Mouse (Mus musculus): ENCODE results near the gene Cntrob. TPM values are rescaled to one million over a fixed set of nuclear protein-coding genes. Genes with fewer than 3 reads are reported as not detected.

Gene Cntrob
- polyA plus RNA-seq, 1 experiment from 2014 or later: 32.1 TPM

DNA sequence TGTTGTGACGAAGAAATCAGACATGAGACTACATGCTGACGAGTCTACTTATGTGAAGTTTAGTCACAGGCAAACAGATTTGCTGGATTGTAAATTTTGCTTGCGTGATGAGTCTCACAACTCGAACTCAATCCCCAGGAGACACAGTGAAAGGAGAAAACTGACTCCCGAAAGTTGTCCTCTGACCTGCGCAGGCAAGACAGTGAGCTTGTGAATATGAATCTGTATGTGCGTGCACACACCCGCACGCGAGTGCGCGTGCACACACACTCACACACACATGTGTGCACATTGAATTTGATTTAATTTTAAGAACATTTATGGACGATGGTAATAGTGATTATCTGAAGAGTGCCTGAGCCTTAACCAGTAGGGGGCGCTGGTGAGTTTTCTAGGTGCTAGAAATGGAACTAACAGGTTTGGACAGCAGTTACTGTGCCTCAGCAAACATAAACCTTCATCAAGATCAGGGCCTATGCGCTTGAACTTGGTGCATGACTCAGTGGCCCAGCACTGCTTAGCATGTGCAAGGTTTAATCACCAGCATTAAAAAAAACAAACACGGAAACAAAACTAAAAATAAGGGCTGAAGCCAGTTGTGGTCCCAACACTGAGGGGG is 51.3 kb downstream of the Cntrob start:
- Histone ChIP-seq H3K4me2 (ENCODE audit: low read depth, low read length, severe bottlenecking) (no peak overlapping the region), H3K27me3 (ENCODE audit: control insufficient read depth, insufficient read depth, low read length) (no peaks in the 10 kb centered on the region), H3K27ac (ENCODE audit: low read depth, low read length) (no peak overlapping the region), H3K9ac (ENCODE audit: low read length) (no peak overlapping the region), H3K36me3 (ENCODE audit: control insufficient read depth, insufficient read depth, low read length) (no peaks in the 10 kb centered on the region), H3K9me3 (ENCODE audit: control insufficient read depth, low read length) (no peaks in the 10 kb centered on the region), H3K4me3 (ENCODE audit: low read depth, low read length) (no peak overlapping the region), H3K4me1 (replicated peaks; ENCODE audit: control insufficient read depth, insufficient read depth, low read length) (no peaks in the 10 kb centered on the region)
- DNase-seq (ENCODE audit: low spot score) (peak; percentile 89), ATAC-seq (replicated peaks; ENCODE audit: low FRiP score) (no peak)
- 40% methylated on average over 16 of the region's 16 CpGs for WGBS

DNA sequence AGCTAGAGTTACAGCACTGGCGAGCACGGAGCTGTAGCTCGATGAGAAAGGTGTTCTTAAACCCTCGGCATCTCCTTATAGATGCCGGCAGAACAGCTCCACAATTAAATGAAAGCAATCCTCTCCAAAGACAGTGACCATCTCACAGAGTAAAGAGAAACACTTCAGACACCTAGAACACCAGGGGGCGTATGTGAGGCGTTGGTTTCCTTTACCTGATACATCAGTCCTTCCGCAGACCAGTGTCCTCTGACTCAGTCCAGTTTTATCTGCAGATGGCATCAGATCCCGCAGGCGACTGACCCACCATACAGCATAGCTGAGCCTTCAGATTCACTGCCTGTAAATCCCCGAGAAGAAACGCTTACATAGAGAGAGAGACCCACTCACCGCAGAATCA is 54.0 kb downstream of the Cntrob start:
- Histone ChIP-seq H3K27ac (ENCODE audit: low read depth, low read length) (no peak overlapping the region), H3K4me2 (ENCODE audit: low read depth, low read length, severe bottlenecking) (no peak overlapping the region), H3K27me3 (ENCODE audit: control insufficient read depth, insufficient read depth, low read length) (no peaks in the 10 kb centered on the region), H3K4me1 (replicated peaks; ENCODE audit: control insufficient read depth, insufficient read depth, low read length) (0 out of 2 replicates have a peak, but pooled peaks cover 2% of the 10 kb centered on the region), H3K36me3 (ENCODE audit: control insufficient read depth, insufficient read depth, low read length) (no peaks in the 10 kb centered on the region), H3K9ac (ENCODE audit: low read length) (no peak overlapping the region), H3K4me3 (ENCODE audit: low read depth, low read length) (no peak overlapping the region), H3K9me3 (ENCODE audit: control insufficient read depth, low read length) (no peaks in the 10 kb centered on the region)
- DNase-seq (ENCODE audit: low spot score) (peak; percentile 78), ATAC-seq (replicated peaks; ENCODE audit: low FRiP score) (no peak)
- WGBS: 24% methylated on average over 13 of the region's 13 CpGs

DNA sequence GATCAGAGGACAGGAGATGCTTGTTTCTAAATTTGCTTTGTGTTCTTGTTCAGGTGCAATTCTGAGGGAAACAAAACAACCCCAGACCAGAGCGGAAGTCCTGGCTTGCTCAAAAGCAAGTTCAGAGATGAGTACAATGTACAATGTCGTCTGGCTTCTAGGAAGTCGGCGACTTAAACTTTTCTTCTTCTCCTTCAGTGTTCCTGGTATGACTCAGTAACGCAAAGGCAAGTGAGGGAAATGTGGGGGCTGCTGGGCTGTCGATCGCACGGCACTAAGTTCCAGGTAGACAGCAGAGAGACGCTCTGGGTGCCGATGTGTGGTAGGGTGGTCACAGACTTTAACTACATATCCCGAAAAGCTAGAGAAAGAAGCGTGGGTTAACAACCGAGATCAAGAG is 55.5 kb downstream of the Cntrob start:
- 88% methylated on average over 13 of the region's 13 CpGs for WGBS
- Histone ChIP-seq H3K4me2 (ENCODE audit: low read depth, low read length, severe bottlenecking) (no peak overlapping the region), H3K9ac (ENCODE audit: low read length) (peak overlapping the region; percentile 8; the same call in 1 of the 2 replicates), H3K4me3 (ENCODE audit: low read depth, low read length) (no peak overlapping the region), H3K27ac (ENCODE audit: low read depth, low read length) (no peak overlapping the region), H3K27me3 (ENCODE audit: control insufficient read depth, insufficient read depth, low read length) (no peaks in the 10 kb centered on the region), H3K9me3 (ENCODE audit: control insufficient read depth, low read length) (no peaks in the 10 kb centered on the region), H3K36me3 (ENCODE audit: control insufficient read depth, insufficient read depth, low read length) (no peaks in the 10 kb centered on the region), H3K4me1 (replicated peaks; ENCODE audit: control insufficient read depth, insufficient read depth, low read length) (0 out of 2 replicates have a peak, but pooled peaks cover 2% of the 10 kb centered on the region)
- ATAC-seq (replicated peaks; ENCODE audit: low FRiP score) (no peak), DNase-seq (ENCODE audit: low spot score) (no peak)

DNA sequence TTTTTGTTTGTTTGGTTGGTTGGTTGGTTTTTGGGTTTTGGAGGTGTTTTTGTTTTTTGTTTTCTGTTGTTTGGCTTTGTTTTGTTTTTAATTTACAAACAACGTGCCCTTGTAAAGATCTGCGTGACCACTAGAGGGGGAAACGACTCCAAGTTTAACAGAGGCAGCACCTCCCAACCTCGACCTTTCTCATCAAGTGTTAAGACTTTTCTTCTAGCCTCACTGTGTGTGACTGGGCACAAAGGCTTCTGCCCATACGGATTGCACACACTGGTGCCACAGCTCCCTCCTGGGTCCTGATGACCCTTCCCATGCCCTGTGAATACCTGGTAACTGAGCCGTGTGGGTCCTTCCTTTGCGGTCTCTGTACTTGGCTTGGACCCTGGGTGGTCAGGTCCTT is 56.2 kb downstream of the Cntrob start:
- Histone ChIP-seq H3K27me3 (ENCODE audit: control insufficient read depth, insufficient read depth, low read length) (no peaks in the 10 kb centered on the region), H3K27ac (ENCODE audit: low read depth, low read length) (no peak overlapping the region), H3K9ac (ENCODE audit: low read length) (no peak overlapping the region), H3K36me3 (ENCODE audit: control insufficient read depth, insufficient read depth, low read length) (no peaks in the 10 kb centered on the region), H3K4me2 (ENCODE audit: low read depth, low read length, severe bottlenecking) (no peak overlapping the region), H3K9me3 (ENCODE audit: control insufficient read depth, low read length) (no peaks in the 10 kb centered on the region), H3K4me3 (ENCODE audit: low read depth, low read length) (no peak overlapping the region), H3K4me1 (replicated peaks; ENCODE audit: control insufficient read depth, insufficient read depth, low read length) (0 out of 2 replicates have a peak, but pooled peaks cover 2% of the 10 kb centered on the region)
- ATAC-seq (replicated peaks; ENCODE audit: low FRiP score): no peak
- WGBS: 30% methylated on average over 7 of the region's 7 CpGs
- DNase-seq (ENCODE audit: low spot score): peak; percentile 61

GRCm38 (mm10) chr11:69266253-69266652 is 57.3 kb downstream of the Cntrob start:
- no peak for ATAC-seq (replicated peaks; ENCODE audit: low FRiP score)
- H3K36me3 ChIP-seq (ENCODE audit: control insufficient read depth, insufficient read depth, low read length): no peaks in the 10 kb centered on the region
- no peak overlapping the region for H3K27ac ChIP-seq (ENCODE audit: low read depth, low read length)
- DNase-seq (ENCODE audit: low spot score): no peak
- H3K4me2 ChIP-seq (ENCODE audit: low read depth, low read length, severe bottlenecking): no peak overlapping the region
- no peaks in the 10 kb centered on the region for H3K27me3 ChIP-seq (ENCODE audit: control insufficient read depth, insufficient read depth, low read length)
- no peak overlapping the region for H3K9ac ChIP-seq (ENCODE audit: low read length)
- H3K9me3 ChIP-seq (ENCODE audit: control insufficient read depth, low read length): no peaks in the 10 kb centered on the region
- H3K4me3 ChIP-seq (ENCODE audit: low read depth, low read length): no peak overlapping the region
- WGBS: 26% methylated on average over 10 of the region's 10 CpGs
- 0 out of 2 replicates have a peak, but pooled peaks cover 2% of the 10 kb centered on the region for H3K4me1 ChIP-seq (replicated peaks; ENCODE audit: control insufficient read depth, insufficient read depth, low read length)

DNA sequence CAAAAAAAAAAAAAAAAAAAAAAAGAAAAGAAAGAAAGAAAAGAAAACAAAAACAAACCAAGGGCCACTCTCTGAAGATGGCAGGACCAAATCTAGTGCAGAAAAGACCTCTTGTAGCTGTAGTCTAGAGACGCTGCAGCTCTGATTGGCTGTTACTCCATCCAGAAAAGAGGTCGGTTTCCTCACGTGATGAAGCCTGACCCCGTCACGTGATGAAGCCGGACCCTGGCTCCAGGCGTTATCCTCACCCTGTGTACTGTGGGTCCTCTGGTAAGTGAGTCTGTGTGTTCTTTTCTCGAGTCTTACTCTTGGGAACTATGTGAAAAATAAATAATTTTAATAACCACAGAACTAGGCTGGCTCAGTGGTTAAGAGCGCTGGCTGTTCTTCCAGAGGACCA is 58.2 kb downstream of the Cntrob start:
- Histone ChIP-seq H3K9ac (ENCODE audit: low read length) (no peak overlapping the region), H3K27me3 (ENCODE audit: control insufficient read depth, insufficient read depth, low read length) (no peaks in the 10 kb centered on the region), H3K4me3 (ENCODE audit: low read depth, low read length) (no peak overlapping the region), H3K9me3 (ENCODE audit: control insufficient read depth, low read length) (no peaks in the 10 kb centered on the region), H3K4me1 (replicated peaks; ENCODE audit: control insufficient read depth, insufficient read depth, low read length) (0 out of 2 replicates have a peak, but pooled peaks cover 2% of the 10 kb centered on the region), H3K36me3 (ENCODE audit: control insufficient read depth, insufficient read depth, low read length) (no peaks in the 10 kb centered on the region), H3K27ac (ENCODE audit: low read depth, low read length) (no peak overlapping the region), H3K4me2 (ENCODE audit: low read depth, low read length, severe bottlenecking) (no peak overlapping the region)
- no peak for ATAC-seq (replicated peaks; ENCODE audit: low FRiP score)
- DNase-seq (ENCODE audit: low spot score): no peak
- 76% methylated on average over 9 of the region's 9 CpGs for WGBS

GRCm38 (mm10) chr11:69264276-69264675 is 59.3 kb downstream of the Cntrob start:
- H3K4me3 ChIP-seq (ENCODE audit: low read depth, low read length): no peak overlapping the region
- H3K27ac ChIP-seq (ENCODE audit: low read depth, low read length): no peak overlapping the region
- no peak for ATAC-seq (replicated peaks; ENCODE audit: low FRiP score)
- H3K9ac ChIP-seq (ENCODE audit: low read length): no peak overlapping the region
- no peaks in the 10 kb centered on the region for H3K9me3 ChIP-seq (ENCODE audit: control insufficient read depth, low read length)
- 0 out of 2 replicates have a peak, but pooled peaks cover 2% of the 10 kb centered on the region for H3K4me1 ChIP-seq (replicated peaks; ENCODE audit: control insufficient read depth, insufficient read depth, low read length)
- no peak overlapping the region for H3K4me2 ChIP-seq (ENCODE audit: low read depth, low read length, severe bottlenecking)
- DNase-seq (ENCODE audit: low spot score): no peak
- no peaks in the 10 kb centered on the region for H3K27me3 ChIP-seq (ENCODE audit: control insufficient read depth, insufficient read depth, low read length)
- H3K36me3 ChIP-seq (ENCODE audit: control insufficient read depth, insufficient read depth, low read length): no peaks in the 10 kb centered on the region
- 73% methylated on average over 2 of the region's 2 CpGs for WGBS

DNA sequence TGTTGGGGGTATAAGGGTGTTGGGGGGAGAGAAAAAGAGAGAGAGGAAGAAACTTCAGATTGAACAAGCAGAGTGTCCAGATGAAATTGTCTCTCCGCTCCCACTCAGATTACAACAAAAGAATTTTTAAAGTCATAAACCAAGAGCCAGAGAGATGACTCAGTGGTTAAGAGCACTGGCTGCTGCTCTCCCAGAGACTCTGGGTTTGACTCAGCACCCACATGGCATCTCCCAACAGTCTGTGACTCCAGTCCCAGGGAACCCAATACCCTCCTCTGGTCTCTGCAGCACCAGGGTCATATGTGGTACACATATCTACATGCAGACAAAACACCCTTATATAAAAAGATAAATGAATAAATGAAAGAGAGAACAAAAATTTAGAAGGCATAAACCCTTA is 63.5 kb downstream of the Cntrob start:
- DNase-seq (ENCODE audit: low spot score) (no peak), ATAC-seq (replicated peaks; ENCODE audit: low FRiP score) (no peak)
- Histone ChIP-seq H3K9me3 (ENCODE audit: control insufficient read depth, low read length) (no peaks in the 10 kb centered on the region), H3K27me3 (ENCODE audit: control insufficient read depth, insufficient read depth, low read length) (no peaks in the 10 kb centered on the region), H3K9ac (ENCODE audit: low read length) (no peak overlapping the region), H3K36me3 (ENCODE audit: control insufficient read depth, insufficient read depth, low read length) (no peaks in the 10 kb centered on the region), H3K4me2 (ENCODE audit: low read depth, low read length, severe bottlenecking) (no peak overlapping the region), H3K4me1 (replicated peaks; ENCODE audit: control insufficient read depth, insufficient read depth, low read length) (no peaks in the 10 kb centered on the region), H3K27ac (ENCODE audit: low read depth, low read length) (no peak overlapping the region), H3K4me3 (ENCODE audit: low read depth, low read length) (no peak overlapping the region)
- WGBS: 96% methylated on average over 1 of the region's 1 CpGs

- H3K9ac ChIP-seq (ENCODE audit: low read length): no peak overlapping the region
- ATAC-seq (replicated peaks; ENCODE audit: low FRiP score) (no peak), DNase-seq (ENCODE audit: low spot score) (peak; percentile 77)
- H3K27me3 ChIP-seq (ENCODE audit: control insufficient read depth, insufficient read depth, low read length): no peaks in the 10 kb centered on the region
- no peaks in the 10 kb centered on the region for H3K36me3 ChIP-seq (ENCODE audit: control insufficient read depth, insufficient read depth, low read length)
- H3K4me2 ChIP-seq (ENCODE audit: low read depth, low read length, severe bottlenecking): no peak overlapping the region
- 49% methylated on average over 5 of the region's 5 CpGs for WGBS
- H3K4me1 ChIP-seq (replicated peaks; ENCODE audit: control insufficient read depth, insufficient read depth, low read length): no peaks in the 10 kb centered on the region
- H3K27ac ChIP-seq (ENCODE audit: low read depth, low read length): no peak overlapping the region
- H3K9me3 ChIP-seq (ENCODE audit: control insufficient read depth, low read length): no peaks in the 10 kb centered on the region
- no peak overlapping the region for H3K4me3 ChIP-seq (ENCODE audit: low read depth, low read length)
These were observed 65.3 kb downstream of the Cntrob start for GRCm38 (mm10) chr11:69258287-69258686.
